Mouse (Mus musculus) adrenal gland, adult 18-20 months (tissue): ENCODE data around the gene Prnp. TPM values are rescaled to one million over a fixed set of nuclear protein-coding genes. Genes with fewer than 3 reads are reported as not detected.

Experiments
- DNase-seq, 2 experiments: peaks; one replicate each; pipeline ENCODE4 v3.0.0; 2021 to 2022; ENCODE audit warnings: low spot score in 2 of 2
- total RNA-seq, 2 experiments: library from RNA; stranded (reverse); gene quantifications; 1 replicate in 1 of 2; 2 replicates in 1 of 2; pipeline ENCODE4 v1.2.3; 2021

The Prnp gene
- total RNA-seq, 2 experiments from 2014 or later = 99.2 to 163 TPM

DNA sequence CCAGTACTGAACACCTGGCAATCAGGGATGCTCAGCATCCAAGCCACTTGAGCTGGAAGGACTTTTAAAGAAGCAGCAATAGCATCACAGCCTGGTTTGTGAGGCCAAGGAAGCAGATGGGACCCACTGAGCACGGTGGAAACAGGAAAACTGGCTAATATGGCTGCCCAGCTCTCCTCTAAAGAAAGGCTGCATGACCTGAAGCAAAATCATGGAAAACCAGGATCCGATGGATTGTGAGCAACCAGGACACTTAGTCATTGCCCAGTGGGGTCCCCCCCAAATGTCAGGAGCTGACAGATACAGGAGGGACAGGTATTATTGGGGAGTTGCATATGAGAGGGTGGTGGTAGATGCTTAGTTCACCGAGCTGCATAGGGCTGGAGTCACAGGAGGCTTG lies 38.4 kb downstream of the Prnp start:
- peak in 1 of 2 experiments; percentile 6 for DNase-seq

DNA sequence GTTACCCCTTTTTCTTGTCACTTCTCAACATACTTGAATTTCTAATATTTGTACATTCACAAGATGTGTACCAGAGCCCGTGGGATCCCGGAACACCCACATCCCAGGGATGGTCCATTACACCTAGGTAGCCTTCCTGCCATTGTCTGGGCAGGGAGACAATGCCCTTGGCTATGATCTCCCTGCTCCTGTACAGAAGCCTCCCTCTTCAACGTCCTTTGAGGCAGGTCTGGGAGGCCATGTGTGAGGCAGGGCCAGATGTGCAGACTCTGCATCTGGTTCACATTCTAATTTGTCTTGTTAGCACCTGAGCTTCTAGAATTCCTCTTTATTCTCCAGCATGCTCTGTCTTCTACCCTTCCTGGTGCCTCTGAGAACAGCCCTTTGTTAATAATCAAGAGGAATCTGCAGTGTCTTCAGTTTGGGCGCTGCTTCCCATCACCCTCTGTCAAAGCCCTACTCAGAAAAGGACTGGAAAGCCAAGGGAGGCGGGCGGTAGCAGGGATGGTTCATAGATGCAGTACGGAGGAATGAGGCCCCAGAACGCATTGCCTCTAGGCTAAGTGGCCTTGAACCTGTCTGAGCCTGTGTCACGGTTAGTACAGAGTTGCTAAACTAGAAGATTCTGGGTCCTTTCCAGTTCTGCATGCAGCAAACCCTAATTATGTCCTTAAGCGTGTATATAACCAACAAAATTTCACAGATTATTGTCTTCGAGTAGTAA lies 39.4 kb downstream of the Prnp start:
- no peak for DNase-seq

- peak; percentile 35 to 60 for DNase-seq
Observed at GRCm38 (mm10) chr2:131949767-131950597, 40.3 kb downstream of the Prnp start.

- no peak for DNase-seq
Observed at GRCm38 (mm10) chr2:131950598-131951095, 40.9 kb downstream of the Prnp start, which contains the start of gene Prnd. Prnd (plus strand) TSS chr2:131950861.

DNA sequence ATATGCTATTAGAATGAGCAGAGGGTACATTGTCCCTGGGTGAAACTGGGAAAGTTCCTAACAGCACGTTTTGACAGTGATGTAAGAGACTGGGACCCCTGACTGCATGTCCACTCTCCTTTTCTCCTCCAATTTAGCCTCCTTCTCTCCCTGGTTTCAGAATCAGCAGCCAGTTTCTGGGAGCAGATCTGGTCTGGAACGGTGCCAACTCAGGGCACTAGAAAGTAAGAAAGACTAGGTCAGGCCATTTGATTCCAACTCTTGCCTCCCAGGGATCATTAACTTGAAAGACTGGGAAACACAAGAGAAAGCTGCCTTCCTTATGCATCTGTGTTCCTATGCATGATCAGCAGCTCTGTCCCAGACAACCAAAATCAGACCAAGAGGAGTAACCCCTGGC lies 42.7 kb downstream of the Prnp start:
- no peak for DNase-seq

GRCm38 (mm10) chr2:131952961-131953538 lies 43.3 kb downstream of the Prnp start:
- DNase-seq = no peak

DNA sequence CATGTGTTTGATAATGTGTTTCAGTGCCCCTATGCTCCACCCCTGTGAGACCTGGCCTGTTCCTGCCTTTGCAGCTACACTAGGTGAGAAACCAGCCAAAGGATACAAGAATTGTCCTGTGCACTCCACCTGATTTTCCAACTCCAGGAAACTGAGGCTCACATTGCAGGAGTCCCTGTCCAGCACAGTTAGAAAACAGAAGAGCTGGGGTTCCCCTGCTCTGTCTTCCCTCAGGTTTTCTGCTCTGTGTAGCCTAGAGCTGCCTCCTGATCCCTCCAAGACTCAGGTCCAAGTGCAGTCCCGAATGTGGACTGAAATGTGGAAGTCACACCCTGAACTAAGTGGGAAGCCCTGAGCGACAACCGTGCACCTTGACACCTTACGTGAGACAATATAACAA lies 44.0 kb downstream of the Prnp start:
- no peak for DNase-seq

GRCm38 (mm10) chr2:131954835-131955234 lies 45.1 kb downstream of the Prnp start:
- DNase-seq = peak in 1 of 2 experiments; percentile 34

DNA sequence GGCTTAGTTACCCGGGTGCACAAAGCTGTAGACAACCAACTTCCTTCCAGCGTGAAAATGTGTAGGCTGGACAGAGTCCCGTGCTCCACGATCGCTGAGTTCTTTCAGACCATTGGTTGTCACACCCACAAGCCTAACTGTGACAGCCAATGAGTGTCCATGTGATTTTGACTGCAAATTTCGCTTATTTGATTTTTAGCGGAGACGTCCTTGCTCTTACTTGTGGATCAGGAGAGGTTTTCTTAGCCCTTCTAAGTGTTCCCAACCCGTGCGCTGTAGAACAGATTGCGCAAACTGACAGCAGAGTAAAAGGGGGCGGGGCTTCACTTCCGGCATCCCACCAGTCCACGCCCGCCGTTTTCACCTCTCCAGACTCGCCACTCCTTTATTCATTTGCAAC lies 45.5 kb downstream of the Prnp start:
- peak; percentile 35 to 46 for DNase-seq

DNA sequence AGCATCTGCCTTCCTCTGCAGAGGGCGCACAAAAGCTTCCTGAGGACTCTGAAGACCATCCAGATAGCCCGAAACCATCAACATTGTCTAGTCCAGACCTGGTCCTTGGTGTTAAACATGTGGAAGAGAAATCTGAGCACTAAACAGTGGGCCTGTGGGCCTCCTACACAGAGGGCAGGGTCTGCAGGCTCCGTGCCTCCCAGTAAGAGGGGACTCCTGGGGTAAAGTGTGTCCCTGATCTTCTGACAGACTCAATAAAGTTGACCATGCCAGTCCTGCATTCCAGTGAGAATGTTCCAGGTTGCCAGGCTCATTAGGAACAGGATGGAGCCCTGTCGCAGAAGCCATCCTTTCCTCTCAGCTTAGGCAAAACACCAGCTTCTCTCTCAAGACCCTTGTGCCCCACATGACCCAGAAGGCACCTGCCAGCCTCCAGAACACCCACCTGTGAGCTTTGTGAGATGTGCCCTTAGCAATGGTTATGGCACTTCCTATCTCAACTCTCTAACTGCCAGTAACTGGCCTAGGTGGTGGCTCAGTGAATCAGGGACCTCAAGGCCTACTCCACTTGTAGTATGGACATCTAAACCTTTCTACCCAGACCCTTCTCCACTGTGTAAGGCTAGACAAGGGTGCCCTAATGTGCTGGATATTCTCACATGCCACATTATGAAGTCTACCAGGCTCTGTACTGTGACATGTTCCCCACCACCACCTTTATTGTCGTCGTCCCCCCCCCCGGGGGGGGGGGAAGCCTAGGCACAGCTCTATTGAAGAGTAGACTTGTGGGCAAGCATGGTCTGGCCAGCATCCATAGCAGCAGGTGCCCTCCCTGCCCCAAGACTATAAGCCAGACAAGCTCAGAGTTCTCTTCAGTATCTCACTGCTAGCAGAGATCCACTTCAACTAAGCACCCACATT lies 46.9 kb downstream of the Prnp start:
- no peak for DNase-seq

GRCm38 (mm10) chr2:131957731-131958222 lies 48.0 kb downstream of the Prnp start:
- DNase-seq = no peak

GRCm38 (mm10) chr2:131961671-131962070 lies 51.9 kb downstream of the Prnp start:
- no peak for DNase-seq

GRCm38 (mm10) chr2:131970597-131970996 lies 60.9 kb downstream of the Prnp start:
- no peak for DNase-seq

- DNase-seq = no peak
Observed at GRCm38 (mm10) chr2:131971098-131971497, 61.4 kb downstream of the Prnp start.

DNA sequence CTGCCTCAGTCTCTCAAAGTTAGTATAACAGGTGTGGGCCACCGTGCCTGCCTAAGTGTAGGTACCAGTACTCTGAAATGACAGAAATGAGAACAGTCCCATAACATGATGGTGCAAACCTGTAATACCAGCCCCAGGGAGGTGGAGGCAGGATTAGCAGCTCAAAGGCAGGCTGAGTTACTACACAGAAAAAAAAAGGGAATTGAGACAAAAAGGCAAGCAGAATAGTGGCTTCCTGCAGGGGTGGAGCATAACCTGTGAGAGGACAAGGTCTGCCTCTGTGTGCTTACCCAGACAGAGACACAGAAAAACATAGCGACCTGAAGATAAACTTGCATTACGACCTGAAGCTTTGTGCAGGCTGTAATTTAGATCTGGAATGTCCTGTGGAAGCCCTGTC lies 66.9 kb downstream of the Prnp start:
- no peak for DNase-seq

DNA sequence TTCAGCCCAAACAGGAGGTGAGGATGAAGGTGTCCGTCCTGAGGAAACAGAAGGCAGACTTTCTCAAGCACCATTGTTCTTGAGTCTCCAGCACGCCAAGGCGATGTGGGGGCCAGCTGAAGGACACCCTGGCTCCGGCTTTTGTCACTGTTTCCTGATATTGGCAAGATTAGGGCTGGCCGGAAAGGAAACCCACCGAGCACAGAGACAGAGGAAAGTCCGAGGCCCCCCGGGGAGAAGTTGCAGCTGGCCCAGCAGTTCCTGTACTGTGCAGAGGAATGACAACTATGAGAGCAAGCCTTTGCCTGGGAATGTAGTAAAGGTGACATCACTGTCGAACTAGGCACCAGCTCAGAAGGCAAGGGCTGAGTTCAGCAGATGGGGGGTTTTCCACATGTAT lies 71.1 kb downstream of the Prnp start:
- no peak for DNase-seq

GRCm38 (mm10) chr2:131982546-131983196 lies 72.9 kb downstream of the Prnp start:
- peak; percentile 46 to 53 for DNase-seq

DNA sequence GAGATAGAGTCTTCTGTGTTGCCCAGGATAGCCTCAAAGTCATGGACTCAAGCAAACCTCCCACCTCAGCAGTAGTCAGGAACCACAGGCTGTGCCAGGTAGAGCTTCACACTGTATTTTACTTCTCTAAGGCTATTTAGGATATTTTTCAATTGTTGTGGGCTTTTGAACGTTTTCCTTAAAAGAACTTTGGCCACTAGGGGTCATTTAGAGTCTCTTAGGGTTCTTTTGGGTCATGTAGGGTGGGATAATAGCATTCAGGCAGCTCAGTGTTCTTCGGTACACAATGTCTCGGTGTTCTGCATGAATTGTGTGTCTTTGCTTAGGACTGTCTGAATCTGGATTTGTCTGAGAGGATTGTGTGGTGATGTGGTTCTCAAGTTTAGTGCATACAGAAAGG lies 78.2 kb downstream of the Prnp start:
- no peak for DNase-seq
